Mouse (Mus musculus): Measurements from ENCODE around the gene Sun1. TPM values are rescaled to one million over a fixed set of nuclear protein-coding genes. Genes with fewer than 3 reads are reported as not detected.

Gene Sun1
- polyA plus RNA-seq, 1 experiment, result 72.7 TPM

DNA sequence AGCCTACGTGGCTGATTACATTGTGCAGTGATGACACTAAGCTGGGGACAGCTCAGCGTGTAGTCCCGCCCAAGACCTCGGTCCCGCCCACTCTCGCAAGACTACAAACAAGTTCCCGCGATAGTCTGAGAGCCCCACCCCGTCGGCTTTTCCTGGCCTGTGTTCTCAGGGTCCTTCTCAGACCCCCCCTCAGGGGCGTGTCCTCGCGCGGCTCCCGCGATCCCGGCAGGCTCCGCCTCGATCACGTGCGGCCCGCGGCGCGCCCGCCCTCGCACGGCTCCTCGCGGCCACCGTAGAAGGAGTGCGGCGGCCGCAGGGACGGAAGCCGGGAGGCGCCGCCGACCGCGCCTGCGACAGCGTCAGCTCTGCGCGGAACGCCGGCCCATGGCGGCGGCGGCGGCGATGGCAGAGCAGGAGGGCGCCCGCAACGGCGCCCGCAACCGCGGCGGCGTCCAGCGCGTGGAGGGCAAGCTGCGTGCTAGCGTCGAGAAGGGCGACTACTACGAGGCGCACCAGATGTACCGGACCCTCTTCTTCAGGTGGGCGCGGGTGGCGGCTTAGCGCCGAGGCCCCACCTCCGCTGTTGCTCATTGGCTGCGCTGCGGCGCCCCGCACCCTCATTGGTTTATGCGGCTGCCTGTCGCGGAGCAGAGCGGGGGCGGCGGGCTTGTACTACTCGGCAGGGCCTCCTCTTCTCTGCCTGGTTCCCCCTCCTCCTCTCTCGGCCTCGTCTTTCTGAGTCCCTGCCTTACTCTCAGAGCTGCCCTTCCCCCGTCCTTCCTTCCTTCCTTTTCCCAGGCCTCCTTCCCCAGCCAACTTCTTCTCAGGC, 51.9 kb downstream of the Sun1 start, which contains the start of gene Get4:
Gene Get4 (plus strand): TSS at position 244 of the 829 bp plus-strand sequence.
- TF ChIP-seq POLR2A (IDR thresholded peaks at IDR 0.05; ENCODE audit: borderline replicate concordance, extremely low read depth, insufficient read depth, insufficient read length, poor library complexity, severe bottlenecking), result peak; percentile 82
- TF ChIP-seq CTCF (IDR thresholded peaks at IDR 0.05; ENCODE audit: borderline replicate concordance, extremely low read depth, insufficient read depth, insufficient read length), result no peak
- peak; percentile 100 for DNase-seq (ENCODE audit: low read depth)

DNA sequence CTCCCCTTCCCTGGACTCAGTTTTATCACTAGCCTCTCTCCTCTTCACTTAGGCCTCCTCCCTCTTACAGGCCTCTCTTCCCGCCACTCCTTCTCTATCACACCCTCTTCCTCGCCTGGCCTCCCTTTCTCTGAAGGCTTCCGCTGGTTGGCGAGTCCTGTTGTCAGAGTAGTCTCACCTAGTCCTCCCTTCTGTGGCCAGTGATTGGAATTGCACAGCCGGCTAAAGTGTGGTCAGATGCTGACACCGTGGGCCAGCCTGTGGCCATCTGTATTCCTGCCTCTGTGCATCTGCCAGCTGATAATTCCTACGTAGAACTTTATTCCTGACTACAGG, 52.4 kb downstream of the Sun1 start:
- DNase-seq (ENCODE audit: low read depth), result no peak

GRCm38 (mm10) chr5:139253301-139253741, 52.9 kb downstream of the Sun1 start:
- TF ChIP-seq CTCF (IDR thresholded peaks at IDR 0.05; ENCODE audit: borderline replicate concordance, extremely low read depth, insufficient read depth, insufficient read length) (no peak), POLR2A (IDR thresholded peaks at IDR 0.05; ENCODE audit: borderline replicate concordance, extremely low read depth, insufficient read depth, insufficient read length, poor library complexity, severe bottlenecking) (no peak)
- peak; percentile 61 for DNase-seq (ENCODE audit: low read depth)

More for the DNA sequence above, 52.4 kb downstream of the Sun1 start:
- TF ChIP-seq CTCF (IDR thresholded peaks at IDR 0.05; ENCODE audit: borderline replicate concordance, extremely low read depth, insufficient read depth, insufficient read length) (no peak), POLR2A (IDR thresholded peaks at IDR 0.05; ENCODE audit: borderline replicate concordance, extremely low read depth, insufficient read depth, insufficient read length, poor library complexity, severe bottlenecking) (no peak)

- TF ChIP-seq CTCF (IDR thresholded peaks at IDR 0.05; ENCODE audit: borderline replicate concordance, extremely low read depth, insufficient read depth, insufficient read length) (no peak), POLR2A (IDR thresholded peaks at IDR 0.05; ENCODE audit: borderline replicate concordance, extremely low read depth, insufficient read depth, insufficient read length, poor library complexity, severe bottlenecking) (no peak)
- no peak for DNase-seq (ENCODE audit: low read depth)
Measured at GRCm38 (mm10) chr5:139254938-139255337, 54.5 kb downstream of the Sun1 start.

DNA sequence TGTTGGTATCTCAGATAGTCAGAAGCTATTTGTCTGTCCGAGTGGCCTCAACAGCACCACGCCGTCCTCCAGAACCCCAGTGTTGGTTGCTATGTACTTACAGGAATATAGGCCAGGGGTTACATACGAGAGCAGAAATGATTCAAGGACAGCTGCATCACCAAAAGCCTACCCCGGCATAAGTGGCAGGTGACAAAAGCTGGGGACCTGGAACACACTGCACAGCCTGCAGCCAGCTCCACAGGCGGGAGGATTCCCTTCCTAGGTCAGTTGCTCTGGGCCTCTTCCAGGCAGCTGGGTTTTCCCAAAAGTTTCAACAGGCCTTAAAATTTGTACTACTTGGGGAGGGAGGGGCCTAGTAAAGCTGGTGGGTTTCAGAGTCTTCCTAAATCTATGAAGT, 55.3 kb downstream of the Sun1 start:
- DNase-seq (ENCODE audit: low read depth), result no peak
- no peak for TF ChIP-seq CTCF (IDR thresholded peaks at IDR 0.05; ENCODE audit: borderline replicate concordance, extremely low read depth, insufficient read depth, insufficient read length)
- no peak for TF ChIP-seq POLR2A (IDR thresholded peaks at IDR 0.05; ENCODE audit: borderline replicate concordance, extremely low read depth, insufficient read depth, insufficient read length, poor library complexity, severe bottlenecking)

DNA sequence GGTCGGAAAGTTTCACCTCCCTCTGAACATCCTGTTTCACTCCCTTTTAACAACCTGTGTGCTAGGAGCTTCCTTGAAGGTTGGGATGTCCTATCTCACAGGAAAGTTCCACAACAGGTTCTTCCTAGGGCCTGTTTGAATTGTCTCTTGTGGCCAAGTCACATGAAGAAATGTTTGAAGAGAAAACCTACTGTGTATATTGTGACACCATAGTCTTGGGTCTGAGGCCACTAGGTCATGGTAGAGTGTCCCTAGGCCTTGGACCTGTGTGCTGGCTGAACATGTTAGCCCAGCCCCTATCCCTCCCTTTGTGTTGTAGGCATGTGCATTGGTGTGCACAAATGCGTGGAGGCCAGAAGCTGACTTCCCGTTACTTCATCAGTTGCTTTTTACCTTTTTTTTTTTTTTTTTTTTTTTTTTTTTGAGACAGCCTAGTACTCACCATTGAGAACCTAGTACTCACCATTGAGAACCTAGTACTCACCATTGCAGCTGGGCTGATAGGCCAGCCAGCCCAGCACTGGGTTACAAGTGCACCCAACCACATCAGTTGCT, 55.9 kb downstream of the Sun1 start:
- TF ChIP-seq POLR2A (IDR thresholded peaks at IDR 0.05; ENCODE audit: borderline replicate concordance, extremely low read depth, insufficient read depth, insufficient read length, poor library complexity, severe bottlenecking) (no peak), CTCF (IDR thresholded peaks at IDR 0.05; ENCODE audit: borderline replicate concordance, extremely low read depth, insufficient read depth, insufficient read length) (no peak)
- DNase-seq (ENCODE audit: low read depth), result no peak

DNA sequence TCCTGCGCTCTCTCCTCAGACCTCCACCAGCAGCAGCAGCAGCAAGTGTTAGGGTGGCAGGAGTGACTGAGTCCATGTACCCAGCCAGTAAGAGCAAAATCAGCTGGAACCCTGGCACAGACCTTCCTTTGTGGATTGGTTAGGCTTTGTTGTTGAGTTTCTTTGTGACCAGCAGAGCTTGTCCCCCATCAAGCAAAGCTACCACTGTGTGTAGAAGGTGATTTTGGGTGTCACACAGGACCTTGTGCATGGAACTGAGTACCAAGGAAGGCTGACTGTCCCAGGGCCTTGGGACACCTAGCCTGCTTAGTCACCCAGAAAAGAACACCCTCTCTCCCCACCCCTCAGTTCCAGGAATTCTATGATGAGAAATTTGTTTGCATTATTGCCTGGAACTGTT, 56.8 kb downstream of the Sun1 start:
- no peak for DNase-seq (ENCODE audit: low read depth)
- TF ChIP-seq POLR2A (IDR thresholded peaks at IDR 0.05; ENCODE audit: borderline replicate concordance, extremely low read depth, insufficient read depth, insufficient read length, poor library complexity, severe bottlenecking) (no peak), CTCF (IDR thresholded peaks at IDR 0.05; ENCODE audit: borderline replicate concordance, extremely low read depth, insufficient read depth, insufficient read length) (no peak)

DNA sequence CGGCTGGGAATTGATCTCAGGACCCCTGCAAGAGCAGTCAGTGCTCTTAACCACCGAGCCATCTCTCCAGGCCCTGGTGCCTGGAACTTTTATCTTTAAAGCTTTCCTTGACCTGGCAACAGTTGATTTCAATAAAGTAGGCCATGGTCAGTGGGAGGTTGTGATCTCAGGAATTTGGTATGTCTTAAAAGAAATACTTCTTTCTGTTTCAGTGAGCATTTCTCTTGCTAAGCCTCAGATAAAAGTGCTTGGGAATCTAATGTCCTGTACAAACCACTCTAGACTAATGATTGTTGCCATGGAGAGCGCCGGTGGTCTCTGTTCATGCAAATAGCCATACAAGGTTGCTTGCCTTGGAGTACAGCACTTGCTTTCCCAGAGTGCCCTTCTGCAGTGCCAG, 57.4 kb downstream of the Sun1 start:
- DNase-seq (ENCODE audit: low read depth), result peak; percentile 22
- TF ChIP-seq CTCF (IDR thresholded peaks at IDR 0.05; ENCODE audit: borderline replicate concordance, extremely low read depth, insufficient read depth, insufficient read length) (no peak), POLR2A (IDR thresholded peaks at IDR 0.05; ENCODE audit: borderline replicate concordance, extremely low read depth, insufficient read depth, insufficient read length, poor library complexity, severe bottlenecking) (no peak)

DNA sequence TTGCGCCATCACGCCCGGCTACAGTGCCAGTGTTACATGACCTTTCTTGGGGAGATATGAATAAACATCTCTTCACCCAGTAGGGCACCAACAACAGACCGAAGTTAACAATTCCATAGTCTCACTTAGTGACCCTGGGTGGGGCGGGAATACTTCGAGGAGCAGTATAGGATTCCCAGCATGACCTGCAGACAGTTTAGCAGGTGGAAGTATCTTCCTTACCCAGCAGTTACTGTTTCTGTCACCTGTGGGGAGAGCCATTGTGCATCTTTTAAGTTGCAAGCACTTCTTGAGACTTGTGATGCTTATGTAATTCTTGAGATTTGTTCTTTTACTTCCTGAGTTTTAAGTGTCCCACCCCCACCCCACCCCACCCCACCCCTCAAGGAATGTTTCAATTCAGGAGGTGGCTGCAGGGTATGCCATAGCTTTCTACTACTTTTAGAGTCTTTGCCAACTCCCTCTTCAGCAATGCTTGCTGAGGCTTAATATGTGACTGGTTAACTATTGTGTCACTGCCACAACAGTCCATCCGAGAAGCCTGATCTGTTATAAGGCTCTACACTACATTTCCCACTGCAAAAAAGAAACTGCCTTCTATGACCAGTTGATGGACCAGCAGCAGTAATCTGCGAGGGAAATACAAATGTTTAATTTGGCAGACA, 58.1 kb downstream of the Sun1 start:
- no peak for DNase-seq (ENCODE audit: low read depth)
- TF ChIP-seq CTCF (IDR thresholded peaks at IDR 0.05; ENCODE audit: borderline replicate concordance, extremely low read depth, insufficient read depth, insufficient read length) (no peak), POLR2A (IDR thresholded peaks at IDR 0.05; ENCODE audit: borderline replicate concordance, extremely low read depth, insufficient read depth, insufficient read length, poor library complexity, severe bottlenecking) (no peak)

GRCm38 (mm10) chr5:139259853-139260252, 59.4 kb downstream of the Sun1 start:
- DNase-seq (ENCODE audit: low read depth), result no peak
- TF ChIP-seq CTCF (IDR thresholded peaks at IDR 0.05; ENCODE audit: borderline replicate concordance, extremely low read depth, insufficient read depth, insufficient read length) (no peak), POLR2A (IDR thresholded peaks at IDR 0.05; ENCODE audit: borderline replicate concordance, extremely low read depth, insufficient read depth, insufficient read length, poor library complexity, severe bottlenecking) (no peak)

DNA sequence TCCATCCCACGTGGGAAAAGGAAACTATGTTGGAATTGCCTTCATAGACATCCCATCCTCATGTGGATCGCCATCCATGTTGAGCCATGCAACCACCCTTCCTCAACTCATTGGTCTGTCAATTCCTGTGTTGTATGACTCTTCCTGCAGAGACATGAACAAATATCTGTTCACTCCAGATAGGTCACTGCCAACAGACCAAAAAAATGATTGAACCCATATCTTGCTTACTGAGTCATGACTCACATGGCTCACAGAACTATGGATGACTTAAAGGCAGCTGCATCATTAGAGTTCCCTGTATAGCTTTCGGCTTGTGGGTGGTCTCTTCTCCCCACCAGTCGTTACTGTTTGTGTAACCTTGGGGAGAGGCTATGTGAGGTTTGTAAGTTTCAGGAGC, 61.0 kb downstream of the Sun1 start:
- TF ChIP-seq POLR2A (IDR thresholded peaks at IDR 0.05; ENCODE audit: borderline replicate concordance, extremely low read depth, insufficient read depth, insufficient read length, poor library complexity, severe bottlenecking) (no peak), CTCF (IDR thresholded peaks at IDR 0.05; ENCODE audit: borderline replicate concordance, extremely low read depth, insufficient read depth, insufficient read length) (no peak)
- no peak for DNase-seq (ENCODE audit: low read depth)

All from brain, embryonic 14.5 days (tissue).